Mouse (Mus musculus): ENCODE measurements at regions not wholly inside any gene's neighbourhood (a gene's known extent, or its start where the extent isn't known, plus 50 kb on each side); places are given as distances from the start of the nearest gene placed in this dataset.

GRCm38 (mm10) chr14:66584699-66585098 lies 575.7 kb upstream of the Gulo start:
- DNase-seq, result no peak

GRCm38 (mm10) chr14:66579904-66580492 lies 571.0 kb upstream of the Gulo start:
- no peak for DNase-seq

DNA sequence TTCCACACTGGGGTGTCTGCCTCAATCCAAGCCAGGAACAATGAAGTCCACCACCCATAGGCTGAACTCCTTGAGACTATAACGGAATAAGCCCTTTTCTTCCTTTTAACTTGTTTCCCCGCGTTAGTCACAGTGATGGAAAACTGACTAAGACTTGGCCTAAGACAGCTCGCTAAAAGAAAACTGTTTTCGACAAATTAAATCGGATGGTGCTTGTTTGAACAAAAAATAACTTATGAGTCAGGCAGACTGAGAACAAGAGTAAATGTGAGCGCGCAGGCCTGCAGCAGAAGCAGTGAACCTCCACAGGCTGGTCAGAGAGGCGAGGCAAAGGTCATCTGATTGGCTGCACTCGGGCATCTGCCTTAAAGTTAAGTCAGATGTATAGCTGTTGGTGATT lies 557.6 kb upstream of the Gulo start:
- DNase-seq, result no peak

- DNase-seq, result no peak
Observed at GRCm38 (mm10) chr14:66562744-66563143, 553.7 kb upstream of the Gulo start.

- no peak for DNase-seq
Observed at GRCm38 (mm10) chr14:66561715-66562114, 552.7 kb upstream of the Gulo start.

- no peak for DNase-seq
Observed at GRCm38 (mm10) chr14:66561042-66561590, 552.1 kb upstream of the Gulo start.

- DNase-seq, result no peak
Observed at GRCm38 (mm10) chr14:66558393-66558792, 549.4 kb upstream of the Gulo start.

DNA sequence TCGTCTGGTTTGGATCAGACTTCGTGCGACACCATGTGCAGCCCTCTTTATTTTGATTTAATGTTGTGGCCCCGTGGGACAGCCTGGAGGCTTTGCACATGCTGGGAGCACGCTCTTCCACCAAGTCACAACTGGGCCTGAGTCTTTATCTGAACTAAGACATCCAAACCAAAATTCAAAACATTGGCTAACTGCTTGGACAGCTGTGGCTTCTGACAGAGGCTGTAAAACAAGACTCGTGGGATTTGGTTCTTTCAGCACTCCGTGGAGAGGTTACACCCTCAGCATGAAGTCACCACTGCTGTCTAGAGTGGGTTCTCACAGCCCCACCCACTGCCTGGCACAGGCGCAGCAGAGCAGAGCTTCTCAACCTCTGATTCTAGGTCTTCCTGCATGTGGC lies 548.6 kb upstream of the Gulo start:
- DNase-seq, result no peak

DNA sequence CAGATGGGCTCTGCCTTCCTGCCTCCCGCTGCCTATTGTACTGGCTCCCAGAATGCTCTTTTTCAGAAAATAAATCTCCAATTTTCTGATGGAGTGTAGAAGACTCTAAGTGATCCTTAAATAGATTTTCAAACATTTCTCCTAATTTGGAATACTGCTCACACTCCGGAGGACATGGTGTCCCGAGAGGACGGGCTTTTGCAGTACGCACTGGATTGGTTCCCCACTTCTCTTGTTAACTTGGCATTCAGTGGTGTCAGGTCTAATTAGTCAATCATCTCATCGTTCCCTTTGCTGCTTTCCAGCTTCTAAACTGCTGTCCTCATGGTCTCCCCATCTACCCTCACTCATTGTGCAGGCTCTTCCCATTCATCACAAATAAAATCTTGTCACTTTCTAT lies 529.5 kb upstream of the Gulo start:
- DNase-seq, result no peak

GRCm38 (mm10) chr14:66534671-66535070 lies 525.7 kb upstream of the Gulo start:
- no peak for DNase-seq

DNA sequence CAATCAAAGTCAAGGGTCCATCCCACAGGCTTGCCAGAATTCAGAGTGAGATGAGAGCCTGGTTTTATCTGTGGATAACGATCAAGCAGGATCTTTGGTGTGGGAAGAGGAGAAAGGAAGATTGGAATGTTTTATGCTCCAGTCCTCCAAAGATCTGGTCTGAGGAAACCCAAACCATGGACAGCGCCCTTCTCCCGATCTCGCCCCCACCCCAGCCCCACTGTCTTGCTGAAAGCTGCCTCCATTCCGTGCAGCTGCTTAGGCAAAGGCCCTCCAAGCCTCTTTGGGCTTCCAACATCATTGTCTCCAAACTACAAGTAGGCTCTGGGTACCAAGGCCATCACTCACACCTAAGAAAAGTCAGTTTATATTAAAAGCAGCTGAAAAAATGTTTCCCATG lies 519.1 kb upstream of the Gulo start:
- DNase-seq, result no peak

DNA sequence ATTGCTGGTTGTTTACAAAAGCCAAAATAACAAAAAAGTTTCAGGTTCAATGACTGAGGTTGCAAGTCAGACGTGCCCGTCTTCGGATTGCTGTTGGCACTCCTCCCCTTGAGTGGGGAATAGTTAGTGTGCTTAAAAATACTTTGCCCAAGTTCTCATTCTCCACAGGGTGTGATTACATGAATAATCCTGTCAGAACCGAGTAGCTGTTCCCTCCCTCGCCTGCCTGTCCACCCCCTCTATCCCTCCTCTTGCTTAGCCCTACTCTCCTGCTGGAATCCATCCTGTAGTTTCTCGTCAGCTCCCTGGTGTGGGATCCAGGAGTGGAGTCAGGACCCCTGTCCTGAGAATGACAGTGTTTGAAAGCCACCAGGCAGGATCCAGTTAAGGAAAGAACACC lies 518.1 kb upstream of the Gulo start:
- no peak for DNase-seq

- DNase-seq, result peak; percentile 10
Observed at GRCm38 (mm10) chr14:66522856-66523400, 513.9 kb upstream of the Gulo start.

DNA sequence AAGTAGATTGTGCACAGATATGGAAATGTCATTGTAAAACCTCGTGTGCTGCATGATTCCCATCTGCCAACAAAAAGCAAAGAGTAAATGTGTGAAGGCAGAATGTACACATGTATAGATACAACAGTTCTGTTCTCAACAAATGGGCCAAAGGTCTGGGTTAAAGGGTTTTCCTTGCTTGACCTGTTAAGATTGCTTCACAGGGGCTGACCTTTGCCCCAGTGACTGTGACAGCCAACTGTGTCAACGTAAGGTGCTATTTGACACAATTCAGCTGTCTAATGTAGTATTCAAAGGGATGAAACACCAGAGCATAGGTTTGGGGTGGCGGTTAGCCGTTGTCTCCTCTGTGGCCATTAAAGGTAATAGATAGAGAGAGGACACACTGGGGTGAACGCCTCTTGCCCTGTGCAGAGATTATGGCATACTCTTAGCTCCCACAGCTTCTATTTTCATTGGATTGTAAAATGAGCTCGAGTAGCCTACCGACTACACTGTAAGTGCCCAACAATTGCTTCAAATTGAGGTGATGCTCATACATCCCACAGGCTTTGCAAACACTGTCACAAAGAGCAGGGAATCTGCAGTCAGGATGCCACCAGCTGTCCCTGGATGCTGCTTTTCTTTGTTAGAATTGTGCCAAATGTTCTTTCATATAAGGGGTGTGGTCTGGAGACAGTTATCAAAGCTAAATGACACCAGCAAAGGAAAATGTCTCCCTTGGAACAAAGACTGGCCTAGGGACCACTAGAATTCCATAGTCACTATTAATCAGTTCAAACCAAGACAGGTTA lies 513.0 kb upstream of the Gulo start:
- peak; percentile 27 for DNase-seq

- no peak for DNase-seq
Observed at GRCm38 (mm10) chr14:66516770-66517169, 507.8 kb upstream of the Gulo start.

- peak; percentile 68 for DNase-seq
Observed at GRCm38 (mm10) chr14:66510750-66511149, 501.7 kb upstream of the Gulo start.

- no peak for DNase-seq
Observed at GRCm38 (mm10) chr14:66510218-66510617, 501.2 kb upstream of the Gulo start.

DNA sequence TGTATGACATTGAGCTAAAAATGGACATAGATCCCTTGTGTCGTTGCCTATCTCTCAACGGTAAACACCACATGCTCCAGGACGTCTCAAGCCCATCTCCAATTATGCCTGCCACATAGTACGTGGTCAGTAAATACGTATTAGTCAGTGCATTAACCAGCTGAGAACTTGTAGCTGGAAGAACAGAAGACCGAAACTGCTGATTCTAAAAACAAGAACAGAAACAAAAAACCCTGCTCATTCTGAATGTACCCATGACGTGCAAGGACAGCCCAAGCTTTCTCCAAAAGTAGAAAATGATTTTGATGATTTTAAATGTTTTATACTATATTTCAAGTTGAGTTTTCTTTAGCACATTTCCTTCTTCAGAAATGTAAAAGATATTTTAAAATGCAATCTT lies 500.7 kb upstream of the Gulo start:
- DNase-seq, result no peak

- no peak for DNase-seq
Observed at GRCm38 (mm10) chr14:66501995-66502394, 493.0 kb upstream of the Gulo start.

DNA sequence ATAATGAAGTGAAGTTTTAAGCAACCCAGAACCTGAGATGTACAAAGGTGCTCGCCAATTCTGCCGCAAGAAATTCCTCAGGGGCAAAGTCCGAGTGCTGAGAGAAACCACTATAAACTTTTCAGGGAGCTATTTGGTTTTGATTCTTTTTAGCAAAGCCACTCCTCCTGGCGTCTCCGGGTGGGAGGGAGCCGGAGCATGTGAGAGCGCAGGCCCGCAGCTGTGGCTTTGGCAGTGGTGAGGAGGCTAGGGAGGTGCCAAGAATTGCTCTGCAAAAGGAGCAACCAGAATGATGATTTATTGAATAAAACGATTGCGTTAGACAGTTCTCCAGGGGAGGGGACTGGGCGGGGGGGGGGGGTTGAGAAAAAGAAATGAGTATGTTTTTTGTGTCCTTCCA lies 490.9 kb upstream of the Gulo start:
- DNase-seq, result peak; percentile 74

DNA sequence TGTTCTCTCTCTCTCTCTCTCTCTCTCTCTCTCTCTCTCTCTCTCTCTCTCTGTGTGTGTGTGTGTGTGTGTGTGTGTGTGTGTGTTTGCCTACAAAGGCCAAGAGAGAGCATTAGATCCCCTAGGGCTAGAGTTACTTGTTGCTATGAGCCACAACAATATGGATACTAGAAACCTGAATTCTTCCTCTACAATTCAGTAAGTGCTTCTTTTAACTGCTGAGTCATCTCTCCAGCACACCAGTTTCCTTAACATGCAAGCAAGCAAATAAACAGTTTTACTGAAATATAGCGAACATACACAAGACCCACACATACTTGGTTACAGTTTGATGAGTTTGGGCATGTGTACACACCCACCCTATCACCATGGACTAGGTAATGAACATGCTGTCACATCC lies 486.1 kb upstream of the Gulo start:
- no peak for DNase-seq

GRCm38 (mm10) chr14:66494518-66494923 lies 485.5 kb upstream of the Gulo start:
- peak; percentile 73 for DNase-seq

DNA sequence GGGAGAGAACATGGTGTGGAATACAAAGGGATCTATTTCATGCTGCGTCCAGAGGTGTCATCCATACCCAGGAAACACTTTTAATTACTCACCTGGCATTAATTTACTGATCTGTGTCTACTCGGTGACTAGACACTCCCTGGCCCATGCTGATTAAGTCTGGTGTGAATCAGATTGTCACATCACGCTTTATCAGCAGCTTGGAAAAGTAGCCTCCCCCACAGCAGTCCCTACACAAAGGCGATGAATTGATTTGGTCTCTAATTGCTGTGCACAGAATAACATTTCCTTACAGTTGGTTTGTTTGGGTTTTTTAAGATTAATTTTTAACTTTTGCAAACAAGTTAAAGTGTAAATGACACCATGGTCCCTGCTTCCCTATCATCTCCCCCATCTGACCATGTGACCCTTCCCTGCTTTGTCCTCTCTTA lies 484.7 kb upstream of the Gulo start:
- DNase-seq, result no peak
